In the genomic region with DNA sequence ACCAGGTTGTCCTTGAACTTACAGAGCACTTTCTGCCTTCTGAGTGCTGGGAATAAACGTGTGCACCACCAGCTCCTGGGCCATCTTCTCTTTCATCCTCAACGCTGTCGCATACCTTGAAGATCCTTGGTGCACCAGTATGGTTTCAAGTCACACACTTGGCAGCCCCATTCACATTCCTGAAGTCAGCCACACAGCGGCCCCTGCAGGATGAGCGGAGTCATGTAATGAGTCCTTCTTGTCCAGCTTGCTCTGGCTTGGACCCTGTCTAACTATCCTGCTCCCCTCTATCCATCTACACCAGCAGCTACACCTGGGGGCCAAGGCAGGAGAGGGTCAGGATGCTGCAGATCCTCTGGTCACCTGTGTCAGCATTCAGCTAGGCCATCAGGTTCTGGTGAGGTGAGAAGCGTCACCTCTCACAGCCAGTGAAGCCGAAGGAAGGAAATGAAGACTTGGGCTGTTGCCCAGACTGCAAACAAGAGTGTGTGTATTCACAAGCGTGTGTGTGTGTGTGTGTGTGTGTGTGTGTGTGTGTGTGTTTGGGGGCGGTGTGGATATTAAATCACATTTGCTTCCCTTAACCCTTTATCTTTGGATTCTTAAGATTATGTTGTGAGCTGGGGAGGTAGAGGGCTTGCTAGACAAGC, we compare ENCODE assay signal across 8 mouse cellular contexts. TPM values are rescaled to one million over a fixed set of nuclear protein-coding genes. Genes with fewer than 3 reads are reported as not detected.
DNase-seq lines count a peak whose midpoint lies in the region; ATAC-seq and TF ChIP-seq lines count a peak whose summit lies in the region.

No protein-coding gene starts in this region.

- H3K27me3 ChIP-seq in kidney, embryonic 14.5 days (ENCODE audit: control insufficient read depth, insufficient read depth, low read length): no peaks in the 10 kb centered on the region
- H3K27me3 ChIP-seq in MEL (ENCODE audit: control insufficient read depth in 1 of 2, insufficient read depth in 2 of 2, low read length in 2 of 2): no peaks in the 10 kb centered on the region
- H3K27me3 ChIP-seq in intestine, embryonic 16.5 days (replicated peaks; ENCODE audit: control insufficient read depth, insufficient read depth, low read length): 0 out of 2 replicates have a peak, but pooled peaks cover 2% of the 10 kb centered on the region

- H3K79me2 ChIP-seq in MEL (ENCODE audit: control insufficient read depth, insufficient read depth, low read length, poor library complexity): no peaks in the 10 kb centered on the region

- WGBS in kidney, embryonic 14.5 days: 61% methylated on average over 9 of the region's 9 CpGs
- 53% methylated on average over 9 of the region's 9 CpGs for WGBS in intestine, embryonic 16.5 days

- TF ChIP-seq CTCF in MEL (IDR thresholded peaks at IDR 0.05 in 2 of 3, conservative IDR thresholded peaks at IDR 0.05 in 1 of 3; ENCODE audit: control insufficient read depth in 1 of 3, insufficient read depth in 1 of 3, low read depth in 2 of 3, low read length in 3 of 3, poor library complexity in 1 of 3, severe bottlenecking in 1 of 3): peak; percentile 32 to 59 (median 46)
- peak; percentile 72 for TF ChIP-seq CTCF in gastrocnemius, adult 2 months (IDR thresholded peaks at IDR 0.05)

- TF ChIP-seq POLR2A in MEL (IDR thresholded peaks at IDR 0.05; ENCODE audit: control insufficient read depth in 1 of 2, insufficient read depth in 1 of 2, low read depth in 1 of 2, low read length in 2 of 2, poor library complexity in 1 of 2): no peak

- no peaks in the 10 kb centered on the region for H3K4me1 ChIP-seq in kidney, embryonic 14.5 days (ENCODE audit: control insufficient read depth, insufficient read depth, low read length)
- H3K4me1 ChIP-seq in MEL (ENCODE audit: control insufficient read depth in 1 of 2, insufficient read depth in 2 of 2, low read length in 2 of 2): peaks cover 14 to 32% of the 10 kb centered on the region in 2 experiments
- H3K4me1 ChIP-seq in intestine, embryonic 16.5 days (ENCODE audit: control insufficient read depth, insufficient read depth, low read length): no peaks in the 10 kb centered on the region

- H3K4me3 ChIP-seq in kidney, embryonic 14.5 days (ENCODE audit: low read length): no peak overlapping the region
- no peak overlapping the region for H3K4me3 ChIP-seq in MEL (ENCODE audit: control insufficient read depth in 1 of 2, insufficient read depth in 1 of 2, low read depth in 2 of 2, low read length in 2 of 2)
- no peak overlapping the region for H3K4me3 ChIP-seq in gastrocnemius, adult 2 months
- no peak overlapping the region for H3K4me3 ChIP-seq in intestine, embryonic 16.5 days (ENCODE audit: low read length)

- H3K9ac ChIP-seq in kidney, embryonic 14.5 days (ENCODE audit: low read depth, low read length): no peak overlapping the region
- H3K9ac ChIP-seq in MEL (ENCODE audit: control insufficient read depth, low read depth, low read length, poor library complexity, severe bottlenecking): no peak overlapping the region
- H3K9ac ChIP-seq in intestine, embryonic 16.5 days (ENCODE audit: low read depth, low read length): no peak overlapping the region

- no peak for ATAC-seq in kidney, embryonic 14.5 days (ENCODE audit: low FRiP score, low TSS enrichment)
- no peak for ATAC-seq in intestine, embryonic 16.5 days

- DNase-seq in kidney, adult 18-20 months: peak; percentile 23
- DNase-seq in A20 (ENCODE audit: low read depth, low spot score): peak; percentile 12
- peak; percentile 74 for DNase-seq in MEL (ENCODE audit: low read depth, low spot score)
- peak; percentile 81 for DNase-seq in gastrocnemius, adult 2 months
- peak; percentile 79 for DNase-seq in lung, postnatal 10 days
- no peak for DNase-seq in neural tube, embryonic 10.5 days (ENCODE audit: extremely low spot score, low spot score)

- H3K9me3 ChIP-seq in kidney, embryonic 14.5 days (ENCODE audit: control insufficient read depth, low read length): no peaks in the 10 kb centered on the region
- H3K9me3 ChIP-seq in MEL (replicated peaks; ENCODE audit: insufficient read depth, low read length): no peaks in the 10 kb centered on the region
- H3K9me3 ChIP-seq in intestine, embryonic 16.5 days (ENCODE audit: control insufficient read depth, low read length): no peaks in the 10 kb centered on the region

- intact Hi-C loops in gastrocnemius, adult 2 months (cut with DNase I): loop anchor here (2.0 kb wide), 1 partner anchor 78 kb away; no protein-coding TSS in a partner anchor

- no peak for TF ChIP-seq EP300 in MEL (IDR thresholded peaks at IDR 0.05; ENCODE audit: low read depth in 1 of 2, low read length in 2 of 2)

- H3K27ac ChIP-seq in kidney, embryonic 14.5 days (ENCODE audit: low read depth, low read length): no peak overlapping the region
- no peak overlapping the region for H3K27ac ChIP-seq in MEL (ENCODE audit: control insufficient read depth, low read depth, low read length)
- H3K27ac ChIP-seq in gastrocnemius, adult 2 months: no peak overlapping the region
- no peak overlapping the region for H3K27ac ChIP-seq in intestine, embryonic 16.5 days (ENCODE audit: low read length)

- H3K36me3 ChIP-seq in kidney, embryonic 14.5 days (ENCODE audit: control insufficient read depth, insufficient read depth, low read length): no peaks in the 10 kb centered on the region
- H3K36me3 ChIP-seq in MEL (ENCODE audit: control insufficient read depth in 1 of 2, insufficient read depth in 2 of 2, low read length in 2 of 2): peaks cover 0 to 11% of the 10 kb centered on the region in 2 experiments; a peak in 2 of 4 replicates
- no peaks in the 10 kb centered on the region for H3K36me3 ChIP-seq in intestine, embryonic 16.5 days (ENCODE audit: control insufficient read depth, insufficient read depth, low read length)

- TF ChIP-seq RAD21 in MEL (IDR thresholded peaks at IDR 0.05; ENCODE audit: low read depth, low read length): peak; percentile 19

- H3K4me2 ChIP-seq in kidney, embryonic 14.5 days (replicated peaks; ENCODE audit: low read depth, low read length): no peak overlapping the region
- no peak overlapping the region for H3K4me2 ChIP-seq in intestine, embryonic 16.5 days (ENCODE audit: low read depth, low read length)

TF ChIP-seq in MEL, 35 proteins besides CTCF, POLR2A, EP300 and RAD21:
- TF ChIP-seq RCOR1 (IDR thresholded peaks at IDR 0.05; ENCODE audit: low read depth, low read length) (peak; percentile 13; the same call in 1 of the 2 replicates), USF1 (IDR thresholded peaks at IDR 0.05; ENCODE audit: low read depth, low read length) (no peak), SMC3 (IDR thresholded peaks at IDR 0.05; ENCODE audit: low read depth, low read length) (peak; percentile 12; the same call in 1 of the 2 replicates), GATA1 (IDR thresholded peaks at IDR 0.05; ENCODE audit: low read depth, low read length) (0 out of 2 replicates have a peak, but pooled peaks have one; percentile 5)
TF ChIP-seq in MEL: peak in this region for 3.

RNA-seq across cellular contexts. Expression of gene Galnt10, which starts 18.0 kb away (rescaled TPM):
- 7.3 and 13.0 TPM in 2 replicates for polyA plus RNA-seq in kidney, embryonic 14.5 days (2014; fragmentation: Nextera tagmentation; extraction: Ambion mirVana)
- total RNA-seq in MEL (2012; rRNA removed): 23.5 and 27.4 TPM in 2 replicates
- polyA plus RNA-seq in MEL (2012; ENCODE audit: insufficient read depth in 1 of 2, insufficient read length in 2 of 2, low read depth in 1 of 2, low replicate concordance in 2 of 2, missing spikeins in 1 of 2): 10 to 100 TPM in 1 of 2 experiments, not detected in 1; 26.7 TPM
- total RNA-seq in gastrocnemius, adult 2 months (2021): 1 to 10 TPM; 5.1 to 6.4 TPM
- polyA plus RNA-seq in intestine, embryonic 16.5 days (2015; fragmentation: Nextera tagmentation; extraction: Ambion mirVana): 16.9 and 17.8 TPM in 2 replicates
